Mouse (Mus musculus) hindbrain, embryonic 16.5 days (tissue): ENCODE measurements at regions not wholly inside any gene's neighbourhood (a gene's known extent, or its start where the extent isn't known, plus 50 kb on each side); places are given as distances from the start of the nearest gene placed in this dataset.

Experiments
- ATAC-seq: fragments of 200-750 bp; cut with Nextera tagmentation; 2 replicates; pipeline ENCODE4 v1.8.0; 2017; ENCODE audit warnings: moderate TSS enrichment, moderate library complexity
- H3K27ac ChIP-seq: fragments of 300-500 bp; sonication (generic); 2 replicates; pipeline ENCODE4 v1.5.1; 2014; ENCODE audit warnings: low read depth, mild to moderate bottlenecking, control low read depth, low read length, moderate library complexity
- H3K27me3 ChIP-seq: fragments of 300-500 bp; sonication (generic); replicated peaks from 2 replicates; pipeline ENCODE4 v1.6.1; 2014; ENCODE audit warnings: low read length; ENCODE audit not compliant: control insufficient read depth, insufficient read depth
- H3K36me3 ChIP-seq: fragments of 300-500 bp; sonication (generic); 2 replicates; pipeline ENCODE4 v1.6.1; 2014; ENCODE audit warnings: mild to moderate bottlenecking, low read length, moderate library complexity, mixed read lengths; ENCODE audit not compliant: control insufficient read depth, insufficient read depth
- H3K4me1 ChIP-seq: fragments of 300-500 bp; sonication (generic); 2 replicates; pipeline ENCODE4 v1.6.1; 2014; ENCODE audit warnings: low read depth, low read length; ENCODE audit not compliant: control insufficient read depth, insufficient read depth
- H3K4me2 ChIP-seq: fragments of 300-500 bp; sonication (generic); 2 replicates; pipeline ENCODE4 v1.6.1; 2014; ENCODE audit warnings: mild to moderate bottlenecking, low read length, control low read depth, moderate library complexity
- H3K4me3 ChIP-seq: fragments of 300-500 bp; sonication (generic); 2 replicates; pipeline ENCODE4 v1.5.1; 2014; ENCODE audit warnings: mild to moderate bottlenecking, low read length, control low read depth, moderate library complexity
- H3K9ac ChIP-seq: fragments of 300-500 bp; sonication (generic); 2 replicates; pipeline ENCODE4 v1.6.1; 2014; ENCODE audit warnings: low read depth, mild to moderate bottlenecking, control low read depth, low read length, moderate library complexity
- H3K9me3 ChIP-seq: fragments of 300-500 bp; sonication (generic); 2 replicates; pipeline ENCODE4 v1.6.1; 2014; ENCODE audit warnings: mild to moderate bottlenecking, low read length, moderate library complexity; ENCODE audit not compliant: control insufficient read depth
- WGBS: fragments of 180-500 bp; shearing (Covaris S2); extraction: QIAGEN DNeasy Blood & Tissue Kit; methylation state at CpG from one replicate; pipeline ENCODE4 v1.1.7; 2014; 5-methylcytosine and 5-hydroxymethylcytosine counted together

DNA sequence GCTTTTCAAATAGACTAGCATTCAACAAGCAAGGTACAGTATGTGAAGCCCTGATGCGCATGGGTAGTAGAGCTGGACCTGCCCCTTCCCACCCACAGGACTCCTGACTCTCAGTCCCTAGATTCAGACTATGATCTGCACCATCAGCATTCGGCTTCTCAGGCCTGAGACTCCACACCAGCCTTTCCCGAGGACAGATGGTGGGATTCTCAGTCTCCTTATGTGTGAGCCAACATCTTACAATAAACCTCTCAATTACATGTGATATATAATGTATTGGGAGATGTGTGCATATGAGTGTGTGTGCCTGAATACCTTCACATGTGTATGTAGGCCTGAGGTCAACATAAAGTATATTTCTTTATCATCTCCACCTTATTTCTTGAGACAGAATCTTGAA is 268.3 kb downstream of the Rybp start:
- no peak for ATAC-seq
- H3K27ac ChIP-seq = no peak overlapping the region
- H3K4me2 ChIP-seq = no peak overlapping the region
- no peak overlapping the region for H3K4me3 ChIP-seq
- no peaks in the 10 kb centered on the region for H3K27me3 ChIP-seq
- no peaks in the 10 kb centered on the region for H3K36me3 ChIP-seq
- H3K9ac ChIP-seq = no peak overlapping the region
- 65% methylated on average over 3 of the region's 3 CpGs for WGBS
- H3K4me1 ChIP-seq = peaks cover 3% of the 10 kb centered on the region
- no peaks in the 10 kb centered on the region for H3K9me3 ChIP-seq

DNA sequence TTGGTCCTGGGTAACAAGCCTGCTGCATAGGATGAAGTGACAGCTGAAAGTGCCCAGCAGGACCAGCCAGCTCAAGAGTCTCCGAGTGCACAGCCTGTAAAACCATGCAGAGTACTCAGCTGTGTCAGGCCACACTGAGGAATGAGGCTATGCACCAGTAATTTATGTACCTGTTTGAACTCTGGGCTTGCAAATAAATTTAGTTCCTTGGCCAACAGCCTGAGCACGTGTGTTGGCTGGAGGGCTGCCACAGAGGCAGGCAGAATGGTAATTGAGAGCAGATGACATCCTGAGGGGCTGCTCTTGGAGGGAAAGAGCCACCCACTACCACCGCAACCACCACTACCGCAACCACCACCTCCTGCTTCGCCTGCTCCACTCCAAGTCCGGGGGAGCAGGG is 273.3 kb downstream of the Rybp start:
- Histone ChIP-seq H3K9ac (no peak overlapping the region), H3K27ac (no peak overlapping the region), H3K4me2 (no peak overlapping the region), H3K4me1 (peaks cover 17% of the 10 kb centered on the region), H3K4me3 (no peak overlapping the region), H3K27me3 (peaks cover 3% of the 10 kb centered on the region), H3K36me3 (no peaks in the 10 kb centered on the region), H3K9me3 (no peaks in the 10 kb centered on the region)
- WGBS = 23% methylated on average over 6 of the region's 6 CpGs
- peak; percentile 54; the same call in 1 of the 2 replicates for ATAC-seq

DNA sequence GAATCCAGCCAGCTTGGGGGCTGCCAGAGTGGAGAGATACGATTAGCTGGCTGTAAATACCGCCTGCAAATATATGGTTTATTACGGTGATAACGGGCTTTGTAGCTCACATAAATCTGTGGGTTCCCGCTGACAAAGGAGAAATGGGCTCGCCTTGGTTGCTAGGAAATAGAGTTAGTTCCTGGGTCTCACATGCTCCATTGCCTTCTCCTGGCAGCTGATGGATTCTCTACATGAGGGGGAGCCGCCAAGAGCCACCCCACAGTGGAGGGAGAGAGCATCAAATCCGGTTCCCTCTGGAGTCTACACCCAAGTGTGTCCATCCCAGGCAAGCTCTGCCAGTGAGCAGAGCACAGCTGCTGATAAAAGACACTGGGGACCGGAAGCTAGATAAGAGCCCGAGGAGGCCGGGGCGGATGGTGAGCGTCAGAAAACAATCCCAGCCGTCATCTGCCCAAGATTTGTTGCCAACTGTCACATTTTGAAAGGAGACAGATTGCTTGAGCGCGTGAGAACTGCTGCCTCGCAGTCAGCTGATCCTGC is 275.7 kb downstream of the Rybp start:
- no peak overlapping the region for H3K9ac ChIP-seq

DNA sequence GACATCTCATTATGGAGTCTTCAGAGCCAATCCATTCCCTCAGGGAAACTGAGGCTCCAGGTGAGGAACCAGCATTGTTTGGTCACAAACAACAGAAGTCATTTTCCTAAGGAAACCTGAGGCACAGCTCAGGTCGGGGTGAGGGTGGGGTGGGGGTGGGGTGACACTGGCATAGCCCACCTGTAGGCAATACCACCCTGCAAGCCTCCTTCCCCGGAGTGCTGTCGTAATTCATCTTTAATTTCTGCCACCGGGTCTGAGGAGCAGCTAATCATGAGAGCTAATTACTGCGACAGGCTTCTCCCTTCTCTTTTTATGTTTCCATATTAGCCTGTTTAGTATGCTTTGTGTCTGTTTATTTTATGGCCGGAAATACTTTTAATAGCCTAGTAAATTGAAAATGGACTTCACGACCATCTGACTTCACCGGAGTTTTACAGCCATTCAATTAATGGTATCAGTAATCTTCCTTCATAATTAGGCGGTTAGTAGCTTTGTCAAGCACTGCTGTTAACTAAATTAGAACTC is 276.3 kb downstream of the Rybp start:
- no peaks in the 10 kb centered on the region for H3K9me3 ChIP-seq
- peaks cover 17% of the 10 kb centered on the region for H3K4me1 ChIP-seq
- no peak overlapping the region for H3K27ac ChIP-seq
- no peak overlapping the region for H3K4me3 ChIP-seq
- no peaks in the 10 kb centered on the region for H3K36me3 ChIP-seq
- WGBS = 35% methylated on average over 9 of the region's 9 CpGs
- H3K9ac ChIP-seq = no peak overlapping the region
- peaks cover 3% of the 10 kb centered on the region for H3K27me3 ChIP-seq
- peak overlapping the region; percentile 46 for H3K4me2 ChIP-seq
- no peak for ATAC-seq

More for the DNA sequence above, 275.7 kb downstream of the Rybp start:
- Histone ChIP-seq H3K4me3 (no peak overlapping the region), H3K36me3 (no peaks in the 10 kb centered on the region), H3K9me3 (no peaks in the 10 kb centered on the region), H3K27me3 (peaks cover 3% of the 10 kb centered on the region), H3K27ac (0 out of 2 replicates have a peak overlapping the region, but pooled peaks have one; percentile 30), H3K4me2 (peak overlapping the region; percentile 46), H3K4me1 (peaks cover 17% of the 10 kb centered on the region)
- peak; percentile 88 for ATAC-seq
- WGBS = 7% methylated on average over 17 of the region's 17 CpGs

DNA sequence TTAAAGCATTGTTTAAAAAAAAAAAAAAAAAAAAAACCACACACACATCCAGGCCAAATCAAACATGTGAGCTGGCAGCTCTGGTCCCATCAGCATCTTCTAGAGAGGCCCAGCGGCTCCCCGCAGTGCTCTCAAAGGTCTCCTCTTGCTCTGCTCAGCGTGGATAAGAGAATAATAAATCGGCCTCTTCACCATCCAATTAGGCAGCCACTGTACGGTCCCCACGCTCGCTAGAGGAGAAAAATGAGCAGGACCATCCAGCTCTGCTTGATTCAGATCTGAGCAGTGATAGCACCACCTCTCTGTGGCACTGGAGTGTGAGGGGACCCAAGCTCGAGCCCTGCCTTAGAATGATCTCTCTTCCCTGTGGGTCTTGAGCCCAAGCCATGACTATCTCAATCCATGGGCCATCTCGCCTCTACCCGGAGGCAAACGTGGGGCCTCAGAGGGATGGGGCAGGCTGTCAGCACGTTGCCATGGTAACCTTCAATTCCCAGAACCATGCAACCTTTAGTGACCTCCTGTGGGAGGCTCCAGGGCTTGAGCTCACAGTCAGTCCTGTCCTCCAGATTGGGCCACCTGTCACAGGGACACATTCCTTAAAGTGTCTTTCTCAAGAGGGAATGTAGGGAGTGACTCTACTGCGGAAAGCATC is 273.6 kb upstream of the Prok2 start:
- 19% methylated on average over 13 of the region's 13 CpGs for WGBS

DNA sequence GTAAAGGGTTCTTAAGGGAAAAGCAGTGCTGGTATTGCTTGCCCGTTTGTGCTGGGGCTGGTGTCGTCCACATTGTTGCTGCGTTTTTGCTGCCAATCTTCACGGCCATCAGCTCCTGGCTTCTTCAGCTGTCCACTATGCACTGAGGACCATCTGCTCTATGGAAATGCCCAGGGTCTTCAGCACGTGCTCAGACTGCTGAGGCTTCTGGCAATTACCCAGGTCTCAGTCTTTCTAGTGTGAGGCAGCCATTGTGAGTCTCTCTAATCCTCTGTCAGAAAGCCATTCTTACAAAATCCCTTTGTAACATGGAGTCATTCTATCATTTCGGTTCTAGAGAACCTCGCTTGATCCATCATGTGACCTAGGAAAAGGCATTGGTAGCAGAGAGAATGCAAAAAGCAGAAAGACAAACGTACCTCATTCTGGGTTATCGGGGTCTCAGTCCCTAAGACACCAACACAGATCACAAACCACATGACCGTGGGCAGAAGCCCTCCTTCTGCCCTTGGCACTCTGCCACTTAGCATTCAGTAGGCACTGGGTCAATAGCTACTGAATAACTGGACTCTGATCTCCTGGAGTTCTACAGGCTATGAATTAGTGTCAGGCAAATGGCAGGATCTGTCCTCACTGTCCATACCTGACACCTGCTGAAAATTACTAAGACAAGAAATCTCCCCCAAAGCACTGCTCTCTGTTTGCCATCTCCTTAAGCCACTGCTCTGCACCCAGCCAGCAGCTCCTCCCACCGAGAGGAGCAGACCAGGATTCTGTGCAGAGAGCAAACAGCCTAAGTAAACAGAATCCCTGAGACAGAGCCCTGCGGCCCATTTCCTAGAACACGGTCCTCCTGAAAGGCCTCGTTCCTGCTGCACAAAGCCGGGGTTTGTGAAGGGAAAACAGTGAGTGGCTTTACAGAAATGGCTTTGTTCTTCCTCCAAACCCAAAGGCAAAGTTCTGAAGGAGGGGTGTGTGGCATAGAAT is 270.1 kb upstream of the Prok2 start:
- H3K9ac ChIP-seq = no peak overlapping the region
- 35% methylated on average over 15 of the region's 15 CpGs for WGBS
- H3K27ac ChIP-seq = no peak overlapping the region

More for the DNA sequence above, 273.6 kb upstream of the Prok2 start:
- H3K4me1 ChIP-seq = peaks cover 5% of the 10 kb centered on the region
- 0 out of 2 replicates have a peak, but pooled peaks have one; percentile 55 for ATAC-seq
- no peak overlapping the region for H3K4me3 ChIP-seq
- no peaks in the 10 kb centered on the region for H3K9me3 ChIP-seq
- peaks cover 4% of the 10 kb centered on the region; the same call in 1 of the 2 replicates for H3K27me3 ChIP-seq
- no peaks in the 10 kb centered on the region for H3K36me3 ChIP-seq
- no peak overlapping the region for H3K4me2 ChIP-seq
- no peak overlapping the region for H3K9ac ChIP-seq
- no peak overlapping the region for H3K27ac ChIP-seq

DNA sequence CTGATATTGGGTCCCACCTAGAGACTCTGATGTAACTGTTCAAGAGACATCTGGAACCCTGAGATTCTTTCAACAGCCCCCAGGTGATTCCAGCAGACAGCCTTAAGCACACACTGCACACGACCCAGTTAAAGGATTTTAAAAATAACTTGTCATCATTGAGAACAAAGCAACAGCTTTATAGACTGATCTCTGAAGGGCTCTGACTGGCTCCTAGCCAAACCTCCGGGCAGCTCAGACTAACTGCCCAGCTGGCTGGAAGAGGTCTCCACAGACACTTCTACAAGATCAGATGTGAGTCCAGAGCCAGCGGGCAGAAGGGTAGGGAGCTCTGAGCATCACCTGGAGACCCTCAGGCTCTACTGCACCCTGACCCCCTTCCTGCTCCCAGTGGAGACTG is 267.8 kb upstream of the Prok2 start:
- 37% methylated on average over 3 of the region's 3 CpGs for WGBS

More for the DNA sequence above, 270.1 kb upstream of the Prok2 start:
- Histone ChIP-seq H3K4me3 (no peak overlapping the region), H3K9me3 (no peaks in the 10 kb centered on the region), H3K36me3 (no peaks in the 10 kb centered on the region), H3K4me1 (peaks cover 11% of the 10 kb centered on the region), H3K4me2 (no peak overlapping the region), H3K27me3 (peaks cover 4% of the 10 kb centered on the region)
- ATAC-seq = peak; percentile 71

DNA sequence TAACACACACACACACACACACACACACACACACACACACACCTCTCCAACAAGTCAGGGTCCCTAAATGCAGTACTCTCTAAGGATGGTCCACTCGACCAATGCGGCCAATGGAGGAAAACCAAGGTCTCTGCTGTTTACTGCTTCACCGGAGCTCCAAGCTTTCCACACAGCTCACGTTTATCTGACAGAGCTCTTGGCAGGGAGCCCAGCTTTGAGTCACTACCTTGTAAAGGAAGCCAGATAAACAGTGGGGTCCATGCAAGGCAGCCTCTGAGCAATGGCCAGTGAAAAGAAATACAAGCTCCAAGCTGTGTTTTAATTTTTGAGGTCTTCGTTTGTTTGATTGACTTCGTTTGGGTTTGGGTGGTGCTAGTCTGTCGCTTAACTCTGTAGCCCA is 264.9 kb upstream of the Prok2 start:
- peaks cover 3% of the 10 kb centered on the region; the same call in 1 of the 2 replicates for H3K27me3 ChIP-seq
- H3K9ac ChIP-seq = no peak overlapping the region
- WGBS = 33% methylated on average over 7 of the region's 7 CpGs
- H3K4me2 ChIP-seq = no peak overlapping the region
- no peak overlapping the region for H3K27ac ChIP-seq
- peak; percentile 76 for ATAC-seq
- no peaks in the 10 kb centered on the region for H3K36me3 ChIP-seq
- no peaks in the 10 kb centered on the region for H3K9me3 ChIP-seq
- no peak overlapping the region for H3K4me3 ChIP-seq
- peaks cover 12% of the 10 kb centered on the region for H3K4me1 ChIP-seq

More for the DNA sequence above, 267.8 kb upstream of the Prok2 start:
- peaks cover 12% of the 10 kb centered on the region for H3K4me1 ChIP-seq
- ATAC-seq = no peak
- no peak overlapping the region for H3K9ac ChIP-seq
- H3K36me3 ChIP-seq = no peaks in the 10 kb centered on the region
- no peak overlapping the region for H3K4me2 ChIP-seq
- peaks cover 4% of the 10 kb centered on the region for H3K27me3 ChIP-seq
- no peaks in the 10 kb centered on the region for H3K9me3 ChIP-seq
- H3K27ac ChIP-seq = no peak overlapping the region
- no peak overlapping the region for H3K4me3 ChIP-seq
